In genomic region chr1:88098546-88098945, GRCm38 (mm10) we compare ENCODE assay signal across 24 mouse cellular contexts. TPM values are rescaled to one million over a fixed set of nuclear protein-coding genes. Genes with fewer than 3 reads are reported as not detected.
DNase-seq lines count a peak whose midpoint lies in the region; ATAC-seq and TF ChIP-seq lines count a peak whose summit lies in the region.
"Not testable (repeated sequence)": the region's sequence is repeated elsewhere in the genome, so short reads cannot be mapped to it uniquely, and the experiment has no call there.
"Had no signal": no experiment of that assay in that cellular context is flagged by ENCODE, and none has a peak within 500 bp of the region (broad histone marks: within the 10 kb centered on the region; RNA-seq: fewer than 3 reads in every experiment).

No protein-coding gene starts in this region.

- H3K27me3 ChIP-seq in intestine, embryonic 16.5 days (replicated peaks; ENCODE audit: control insufficient read depth, insufficient read depth, low read length); liver, adult 2 months (ENCODE audit: control insufficient read depth, insufficient read depth, low read length); stomach, embryonic 16.5 days (ENCODE audit: control insufficient read depth, insufficient read depth, low read length); testis, adult 2 months (ENCODE audit: control insufficient read depth, insufficient read depth, low read length): not testable (repeated sequence)

- peak; percentile 27; the same call in 1 of the 2 replicates for ATAC-seq in common myeloid progenitor, adult 5-6 weeks (replicated peaks; ENCODE audit: low read depth, poor library complexity, severe bottlenecking)
- ATAC-seq in intestine, embryonic 16.5 days = peak; percentile 69
- ATAC-seq in stomach, embryonic 16.5 days (ENCODE audit: insufficient read depth, low FRiP score) = peak; percentile 18; the same call in 1 of the 2 replicates

- not testable (repeated sequence) for H3K9me3 ChIP-seq in intestine, embryonic 16.5 days (ENCODE audit: control insufficient read depth, low read length); stomach, embryonic 16.5 days (replicated peaks; ENCODE audit: control insufficient read depth, low read length)

- TF ChIP-seq POLR2A in liver, adult 2 months (IDR thresholded peaks at IDR 0.05; ENCODE audit: extremely low read depth, insufficient read depth, low read length); testis, adult 2 months (IDR thresholded peaks at IDR 0.05; ENCODE audit: control insufficient read depth, low read depth, low read length): not testable (repeated sequence)

- not testable (repeated sequence) for H3K9ac ChIP-seq in intestine, embryonic 16.5 days (ENCODE audit: low read depth, low read length); liver, adult 2 months (ENCODE audit: low read depth, low read length); stomach, embryonic 16.5 days (ENCODE audit: low read length)

- H3K4me1 ChIP-seq in intestine, embryonic 16.5 days (ENCODE audit: control insufficient read depth, insufficient read depth, low read length); stomach, embryonic 16.5 days (ENCODE audit: control insufficient read depth, insufficient read depth, low read length); testis, adult 2 months (ENCODE audit: control insufficient read depth, insufficient read depth, low read length): not testable (repeated sequence)
- peaks cover 15% of the 10 kb centered on the region for H3K4me1 ChIP-seq in liver, adult 2 months (ENCODE audit: control insufficient read depth, insufficient read depth, low read length)

- TF ChIP-seq CTCF in liver, adult 2 months (IDR thresholded peaks at IDR 0.05; ENCODE audit: low read depth, low read length); testis, adult 2 months (IDR thresholded peaks at IDR 0.05; ENCODE audit: control insufficient read depth, insufficient read depth, insufficient replicate concordance, low read depth, low read length): not testable (repeated sequence)

- H3K79me2 ChIP-seq in liver, adult 2 months (ENCODE audit: control insufficient read depth, insufficient read depth, low read length) = peaks cover 13% of the 10 kb centered on the region; the same call in 1 of the 2 replicates

- not testable (repeated sequence) for H3K27ac ChIP-seq in intestine, embryonic 16.5 days (ENCODE audit: low read length); stomach, embryonic 16.5 days (ENCODE audit: low read length)
- 0 out of 2 replicates have a peak overlapping the region, but pooled peaks have one; percentile 24 for H3K27ac ChIP-seq in liver, adult 2 months (replicated peaks; ENCODE audit: insufficient read depth, low read depth, low read length)
- H3K27ac ChIP-seq in testis, adult 2 months (ENCODE audit: control insufficient read depth, insufficient read depth, low read depth, low read length) = 0 out of 2 replicates have a peak overlapping the region, but pooled peaks have one; percentile 32

- peak; percentile 8 for DNase-seq in 416B (ENCODE audit: low read depth)
- peak; percentile 7 for DNase-seq in adrenal gland, postnatal 10 days
- DNase-seq in heart, adult 11 months = peak; percentile 83
- peak; percentile 61 for DNase-seq in liver, adult 2 months (ENCODE audit: extremely low read depth, low read depth, low spot score)

- not testable (repeated sequence) for H3K36me3 ChIP-seq in intestine, embryonic 16.5 days (ENCODE audit: control insufficient read depth, insufficient read depth, low read length); liver, adult 2 months (ENCODE audit: control insufficient read depth, insufficient read depth, low read length); stomach, embryonic 16.5 days (ENCODE audit: control insufficient read depth, insufficient read depth, low read length); testis, adult 2 months (ENCODE audit: control insufficient read depth, insufficient read depth, low read length)

- H3K4me3 ChIP-seq in intestine, embryonic 16.5 days (ENCODE audit: low read length); liver, adult 2 months (ENCODE audit: insufficient read depth, low read depth, low read length); stomach, embryonic 16.5 days (replicated peaks; ENCODE audit: low read length); testis, adult 2 months (ENCODE audit: control insufficient read depth, low read depth, low read length): not testable (repeated sequence)

- not testable (repeated sequence) for H3K4me2 ChIP-seq in intestine, embryonic 16.5 days (ENCODE audit: low read depth, low read length); stomach, embryonic 16.5 days (ENCODE audit: low read depth, low read length)

- WGBS in intestine, embryonic 16.5 days = 53% methylated on average over 3 of the region's 3 CpGs
- WGBS in liver, adult 2 months = 28% methylated on average over 3 of the region's 3 CpGs
- WGBS in stomach, embryonic 16.5 days = 72% methylated on average over 3 of the region's 3 CpGs

RNA-seq across cellular contexts. Expression of gene Ugt1a7c, which starts 3.7 kb away (rescaled TPM):
- 1 to 10 TPM; 1.9 to 2.6 TPM for total RNA-seq in adrenal gland, postnatal 10 days (2021)
- total RNA-seq in common myeloid progenitor, adult 5-6 weeks (2017) = 20.6 and 22.1 TPM in 2 replicates
- 82.7 and 89.2 TPM in 2 replicates for polyA plus RNA-seq in intestine, embryonic 16.5 days (2015; fragmentation: Nextera tagmentation; extraction: Ambion mirVana)
- total RNA-seq in liver, adult 2 months (2014; rRNA removed) = 20.1 and 51.1 TPM in 2 replicates
- polyA plus RNA-seq in liver, adult 2 months (2012; rRNA removed) = 2.0 and 3.9 TPM in 2 replicates
- polyA plus RNA-seq in stomach, embryonic 16.5 days (2015; fragmentation: Nextera tagmentation; extraction: Ambion mirVana) = 13.4 and 15.8 TPM in 2 replicates
- polyA plus RNA-seq in testis, adult 2 months (2012; rRNA removed) = 4.3 and 6.5 TPM in 2 replicates
- total RNA-seq: MEL had no signal
- polyA plus RNA-seq: C2C12 had no signal

RNA-seq across cellular contexts. Expression of gene Ugt1a6b, which starts 4.5 kb away (rescaled TPM):
- total RNA-seq in adrenal gland, postnatal 10 days (2021) = 10 to 100 TPM in 1 of 2 experiments, 1 to 10 TPM in 1; 7.3 to 13.6 TPM
- total RNA-seq in common myeloid progenitor, adult 5-6 weeks (2017) = 0.91 and 4.2 TPM in 2 replicates
- polyA plus RNA-seq in intestine, embryonic 16.5 days (2015; fragmentation: Nextera tagmentation; extraction: Ambion mirVana) = 0.36 and 0.49 TPM in 2 replicates
- total RNA-seq in liver, adult 2 months (2014; rRNA removed) = 97.1 and 102 TPM in 2 replicates
- 77.3 and 91.0 TPM in 2 replicates for polyA plus RNA-seq in liver, adult 2 months (2012; rRNA removed)
- polyA plus RNA-seq in stomach, embryonic 16.5 days (2015; fragmentation: Nextera tagmentation; extraction: Ambion mirVana) = 4.2 and 5.7 TPM in 2 replicates
- polyA plus RNA-seq in testis, adult 2 months (2012; rRNA removed) = 1.0 and 7.4 TPM in 2 replicates
- total RNA-seq: MEL had no signal
- polyA plus RNA-seq: C2C12; cerebellum, adult 2 months; embryonic facial prominence, embryonic 11.5 days; erythroblast, embryonic 14.5 days; forebrain, embryonic 10.5 days had no signal

RNA-seq across cellular contexts. Expression of gene Ugt1a8, which starts 10.9 kb away (rescaled TPM):
- total RNA-seq in adrenal gland, postnatal 10 days (2021) = under 1 TPM; 0.21 to 0.30 TPM
- not detected in 2 replicates for total RNA-seq in common myeloid progenitor, adult 5-6 weeks (2017)
- polyA plus RNA-seq in intestine, embryonic 16.5 days (2015; fragmentation: Nextera tagmentation; extraction: Ambion mirVana) = not detected in 2 replicates
- total RNA-seq in liver, adult 2 months (2014; rRNA removed) = 4.0 and 4.6 TPM in 2 replicates
- 0.07 and 0.11 TPM in 2 replicates for polyA plus RNA-seq in liver, adult 2 months (2012; rRNA removed)
- polyA plus RNA-seq in stomach, embryonic 16.5 days (2015; fragmentation: Nextera tagmentation; extraction: Ambion mirVana) = not detected in 2 replicates
- polyA plus RNA-seq in testis, adult 2 months (2012; rRNA removed) = not detected in 2 replicates
- total RNA-seq: adrenal gland, adult 18-20 months; adrenal gland, adult 8-10 months; adrenal gland, postnatal 25 days; adrenal gland, postnatal 4 days; ES-E14; MEL had no signal
- polyA plus RNA-seq: C2C12; cerebellum, adult 2 months; embryonic facial prominence, embryonic 11.5 days; embryonic facial prominence, embryonic 13.5 days; embryonic facial prominence, embryonic 15.5 days; erythroblast, embryonic 14.5 days; forebrain, embryonic 10.5 days; forebrain, embryonic 12.5 days; forebrain, embryonic 14.5 days; forebrain, embryonic 16.5 days had no signal

RNA-seq across cellular contexts. Expression of gene Ugt1a9, which starts 27.9 kb away (rescaled TPM):
- 1 to 10 TPM; 4.1 to 6.3 TPM for total RNA-seq in adrenal gland, postnatal 10 days (2021)
- not detected in 2 replicates for total RNA-seq in common myeloid progenitor, adult 5-6 weeks (2017)
- 17.8 and 23.5 TPM in 2 replicates for polyA plus RNA-seq in intestine, embryonic 16.5 days (2015; fragmentation: Nextera tagmentation; extraction: Ambion mirVana)
- 177 and 194 TPM in 2 replicates for total RNA-seq in liver, adult 2 months (2014; rRNA removed)
- polyA plus RNA-seq in liver, adult 2 months (2012; rRNA removed) = 142 and 259 TPM in 2 replicates
- 2.2 and 2.9 TPM in 2 replicates for polyA plus RNA-seq in stomach, embryonic 16.5 days (2015; fragmentation: Nextera tagmentation; extraction: Ambion mirVana)
- 0.06 TPM in 1 of 2 replicates, not detected in the other for polyA plus RNA-seq in testis, adult 2 months (2012; rRNA removed)
- total RNA-seq: adrenal gland, adult 18-20 months; adrenal gland, postnatal 25 days; ES-E14; MEL had no signal
- polyA plus RNA-seq: C2C12; cerebellum, adult 2 months; embryonic facial prominence, embryonic 11.5 days; embryonic facial prominence, embryonic 13.5 days; embryonic facial prominence, embryonic 15.5 days; erythroblast, embryonic 14.5 days; forebrain, embryonic 10.5 days; forebrain, embryonic 12.5 days; forebrain, embryonic 14.5 days; forebrain, embryonic 16.5 days had no signal

RNA-seq across cellular contexts. Expression of gene Ugt1a6a, which starts 36.1 kb away (rescaled TPM):
- total RNA-seq in adrenal gland, postnatal 10 days (2021) = 10 to 100 TPM in 1 of 2 experiments, 1 to 10 TPM in 1; 9.1 to 14.0 TPM
- 0.78 and 1.3 TPM in 2 replicates for total RNA-seq in common myeloid progenitor, adult 5-6 weeks (2017)
- 9.0 and 11.0 TPM in 2 replicates for polyA plus RNA-seq in intestine, embryonic 16.5 days (2015; fragmentation: Nextera tagmentation; extraction: Ambion mirVana)
- 55.4 and 90.9 TPM in 2 replicates for total RNA-seq in liver, adult 2 months (2014; rRNA removed)
- 84.4 and 106 TPM in 2 replicates for polyA plus RNA-seq in liver, adult 2 months (2012; rRNA removed)
- polyA plus RNA-seq in stomach, embryonic 16.5 days (2015; fragmentation: Nextera tagmentation; extraction: Ambion mirVana) = 35.4 and 45.7 TPM in 2 replicates
- polyA plus RNA-seq in testis, adult 2 months (2012; rRNA removed) = 23.3 and 26.9 TPM in 2 replicates
- total RNA-seq: ES-E14, MEL had no signal
- polyA plus RNA-seq: erythroblast, embryonic 14.5 days had no signal

Comparison
In these comparisons a context has a peak if more than half of its experiments do, and no peak if none do; other contexts are left out.
1. DNase-seq: peak in every context shown above with its lines; median percentile 83 in heart, adult 11 months; 61 in liver, adult 2 months; 8 in 416B; 7 in adrenal gland, postnatal 10 days.
2. ATAC-seq: peak in every context shown above with its lines; median percentile 69 in intestine, embryonic 16.5 days; 27 in common myeloid progenitor, adult 5-6 weeks; 18 in stomach, embryonic 16.5 days.